Mouse (Mus musculus) CD8-positive naive resting alpha-beta T cell, adult 2 months (primary cell): ENCODE data around the gene Tuba1c.
A peak's percentile ranks its signal among the peaks of the same experiment; 100 is the strongest.
"Not testable (repeated sequence)": the region's sequence is repeated elsewhere in the genome, so short reads cannot be mapped to it uniquely, and the experiment has no call there.

Experiments used
- DNase-seq, 2 experiments: peaks; one replicate each; pipeline ENCODE4 v3.0.0; 2022; ENCODE audit warnings: low read depth in 2 of 2, low spot score in 2 of 2

The Tuba1c gene

GRCm38 (mm10) chr15:99028874-99029458 is 725 bp upstream of the Tuba1c start:
- no peak for DNase-seq

GRCm38 (mm10) chr15:99030585-99031387 is 1.1 kb downstream of the Tuba1c start:
- DNase-seq: peak in 1 of 2 experiments; percentile 18

GRCm38 (mm10) chr15:99031388-99031675 is 1.6 kb downstream of the Tuba1c start:
- DNase-seq: no peak

- DNase-seq: no peak
Measured at GRCm38 (mm10) chr15:99032041-99032725, 2.5 kb downstream of the Tuba1c start.

GRCm38 (mm10) chr15:99032726-99033250 is 3.1 kb downstream of the Tuba1c start:
- no peak for DNase-seq

GRCm38 (mm10) chr15:99033498-99034270 is 4.0 kb downstream of the Tuba1c start:
- no peak for DNase-seq

- DNase-seq: no peak
Measured at GRCm38 (mm10) chr15:99035431-99035830, 5.7 kb downstream of the Tuba1c start.

GRCm38 (mm10) chr15:99036249-99036905 is 6.7 kb downstream of the Tuba1c start:
- no peak for DNase-seq

- DNase-seq: no peak
Measured at GRCm38 (mm10) chr15:99038025-99038424, 8.3 kb downstream of the Tuba1c start.

GRCm38 (mm10) chr15:99038797-99039196 is 9.1 kb downstream of the Tuba1c start:
- no peak for DNase-seq

GRCm38 (mm10) chr15:99039306-99039705 is 9.6 kb downstream of the Tuba1c start:
- DNase-seq: no peak

- no peak for DNase-seq
Measured at GRCm38 (mm10) chr15:99039996-99040919, 10.6 kb downstream of the Tuba1c start.

- no peak for DNase-seq
Measured at GRCm38 (mm10) chr15:99040920-99041856, 11.5 kb downstream of the Tuba1c start.

GRCm38 (mm10) chr15:99042334-99042733 is 12.6 kb downstream of the Tuba1c start:
- no peak for DNase-seq

- DNase-seq: no peak
Measured at GRCm38 (mm10) chr15:99044854-99045253, 15.2 kb downstream of the Tuba1c start.

GRCm38 (mm10) chr15:99045734-99046133 is 16.0 kb downstream of the Tuba1c start:
- DNase-seq: not testable (repeated sequence)

GRCm38 (mm10) chr15:99049473-99050253 is 20.0 kb downstream of the Tuba1c start:
- DNase-seq: peak; percentile 46 to 54

- DNase-seq: no peak
Measured at GRCm38 (mm10) chr15:99053373-99053772, 23.7 kb downstream of the Tuba1c start.
